Mouse (Mus musculus) cerebellum, postnatal 4 days (tissue): ENCODE measurements around the gene Agbl2.

Experiments used
- DNase-seq, 2 experiments: peaks; one replicate each; pipeline ENCODE4 v3.0.0; 2022; ENCODE audit warnings: low spot score in 2 of 2, mixed read lengths in 1 of 2

Agbl2 gene

GRCm38 (mm10) chr2:90871180-90871961 lies 88.8 kb downstream of the Agbl2 start:
- DNase-seq = no peak

- no peak for DNase-seq
Measured at GRCm38 (mm10) chr2:90874025-90874424, 91.5 kb downstream of the Agbl2 start.

- no peak for DNase-seq
Measured at GRCm38 (mm10) chr2:90875239-90875638, 92.7 kb downstream of the Agbl2 start.

GRCm38 (mm10) chr2:90877584-90878259 lies 95.2 kb downstream of the Agbl2 start:
- DNase-seq = no peak

- DNase-seq = no peak
Measured at GRCm38 (mm10) chr2:90879419-90879818, 96.9 kb downstream of the Agbl2 start.

GRCm38 (mm10) chr2:90880144-90880785 lies 97.7 kb downstream of the Agbl2 start:
- no peak for DNase-seq

GRCm38 (mm10) chr2:90881824-90882223 lies 99.3 kb downstream of the Agbl2 start:
- no peak for DNase-seq
